Mouse (Mus musculus): ENCODE results near the gene Lrriq1.

Gene Lrriq1

GRCm38 (mm10) chr10:103028253-103029131, 207.6 kb downstream of the Lrriq1 start:
- DNase-seq (ENCODE audit: low spot score), result no peak

GRCm38 (mm10) chr10:103027931-103028252, 208.2 kb downstream of the Lrriq1 start:
- no peak for DNase-seq (ENCODE audit: low spot score)

- DNase-seq (ENCODE audit: low spot score), result no peak
These were observed 208.7 kb downstream of the Lrriq1 start for GRCm38 (mm10) chr10:103027226-103027930.

- DNase-seq (ENCODE audit: low spot score), result no peak
These were observed 209.4 kb downstream of the Lrriq1 start for GRCm38 (mm10) chr10:103026636-103027225.

GRCm38 (mm10) chr10:103002556-103002955, 233.6 kb downstream of the Lrriq1 start:
- no peak for DNase-seq (ENCODE audit: low spot score)

- DNase-seq (ENCODE audit: low spot score), result no peak
These were observed 235.2 kb downstream of the Lrriq1 start for GRCm38 (mm10) chr10:103000902-103001301.

GRCm38 (mm10) chr10:102999584-102999983, 236.5 kb downstream of the Lrriq1 start:
- DNase-seq (ENCODE audit: low spot score), result no peak

All from ovary, postnatal 14 days (tissue).